Mouse (Mus musculus) heart, embryonic 13.5 days (tissue): ENCODE data around the gene A430005L14Rik. TPM values are rescaled to one million over a fixed set of nuclear protein-coding genes. Genes with fewer than 3 reads are reported as not detected.

ENCODE experiments used
- polyA plus RNA-seq: library from polyadenylated mRNA; unstranded; fragments of >200 nt; fragmentation: Nextera tagmentation; extraction: Ambion mirVana; gene quantifications from 2 replicates; pipeline ENCODE4 v1.2.1, GENCODE M21; 2015

Gene A430005L14Rik
- polyA plus RNA-seq, 1 experiment from 2014 or later = 46.0 TPM

Other genes with a start within 250 kb of the A430005L14Rik start
- gene Dffb, start 17.9 kb downstream of the A430005L14Rik start, polyA plus RNA-seq = 7.6 and 9.1 TPM in 2 replicates
- 12.9 TPM in 2 replicates for gene Cep104, start 18.0 kb downstream of the A430005L14Rik start, polyA plus RNA-seq
- 13.3 and 13.9 TPM in 2 replicates for gene Lrrc47, start 54.5 kb downstream of the A430005L14Rik start, polyA plus RNA-seq
- gene Smim1, start 69.0 kb downstream of the A430005L14Rik start, polyA plus RNA-seq = 68.2 and 74.7 TPM in 2 replicates
- gene Ccdc27, start 85.4 kb downstream of the A430005L14Rik start, polyA plus RNA-seq = not detected in 2 replicates
- 0.07 and 0.10 TPM in 2 replicates for gene Trp73, start 183.0 kb downstream of the A430005L14Rik start, polyA plus RNA-seq
- 22.6 and 24.3 TPM in 2 replicates for gene Wrap73, start 185.1 kb downstream of the A430005L14Rik start, polyA plus RNA-seq
- gene Tprgl, start 203.4 kb downstream of the A430005L14Rik start, polyA plus RNA-seq = 119 and 121 TPM in 2 replicates
- gene Megf6, start 213.5 kb downstream of the A430005L14Rik start, polyA plus RNA-seq = 25.9 and 28.4 TPM in 2 replicates